Mouse (Mus musculus) kidney, embryonic 16.5 days (tissue): ENCODE measurements around the gene Rbm34. TPM values are rescaled to one million over a fixed set of nuclear protein-coding genes. Genes with fewer than 3 reads are reported as not detected.

Experiments used
- ATAC-seq: fragments of 200-750 bp; cut with Nextera tagmentation; 2 replicates; pipeline ENCODE4 v1.8.0; 2017; ENCODE audit warnings: moderate TSS enrichment; ENCODE audit not compliant: low FRiP score, low TSS enrichment
- H3K27ac ChIP-seq: fragments of 300-500 bp; sonication (generic); 2 replicates; pipeline ENCODE4 v1.5.1; 2014; ENCODE audit warnings: low read length
- H3K27me3 ChIP-seq: fragments of 300-500 bp; sonication (generic); 2 replicates; pipeline ENCODE4 v1.6.1; 2014; ENCODE audit warnings: low read length, control low read depth, mixed read lengths; ENCODE audit not compliant: insufficient read depth
- H3K36me3 ChIP-seq: fragments of 300-500 bp; sonication (generic); 2 replicates; pipeline ENCODE4 v1.6.1; 2014; ENCODE audit warnings: low read length, control low read depth, mixed read lengths; ENCODE audit not compliant: insufficient read depth
- H3K4me1 ChIP-seq: fragments of 300-500 bp; sonication (generic); 2 replicates; pipeline ENCODE4 v1.6.1; 2014; ENCODE audit warnings: low read length, control low read depth, mixed read lengths; ENCODE audit not compliant: insufficient read depth
- H3K4me2 ChIP-seq: fragments of 300-500 bp; sonication (generic); replicated peaks from 2 replicates; pipeline ENCODE4 v1.6.1; 2014; ENCODE audit warnings: low read depth, low read length
- H3K4me3 ChIP-seq: fragments of 300-500 bp; sonication (generic); 2 replicates; pipeline ENCODE4 v1.5.1; 2014; ENCODE audit warnings: mild to moderate bottlenecking, low read length
- H3K9ac ChIP-seq: fragments of 300-500 bp; sonication (generic); replicated peaks from 2 replicates; pipeline ENCODE4 v1.6.1; 2014; ENCODE audit warnings: low read length
- H3K9me3 ChIP-seq: fragments of 300-500 bp; sonication (generic); 2 replicates; pipeline ENCODE4 v1.6.1; 2016; ENCODE audit warnings: low read length, control low read depth
- WGBS: fragments of 180-500 bp; shearing (Covaris S2); extraction: QIAGEN DNeasy Blood & Tissue Kit; methylation state at CpG from one replicate; pipeline ENCODE4 v1.1.7; 2014; 5-methylcytosine and 5-hydroxymethylcytosine counted together
- polyA plus RNA-seq: library from polyadenylated mRNA; unstranded; fragments of >200 nt; fragmentation: Nextera tagmentation; extraction: Ambion mirVana; gene quantifications from 2 replicates; pipeline ENCODE4 v1.2.1, GENCODE M21; 2015

The Rbm34 gene
- polyA plus RNA-seq, 1 experiment from 2014 or later: 20.1 TPM

DNA sequence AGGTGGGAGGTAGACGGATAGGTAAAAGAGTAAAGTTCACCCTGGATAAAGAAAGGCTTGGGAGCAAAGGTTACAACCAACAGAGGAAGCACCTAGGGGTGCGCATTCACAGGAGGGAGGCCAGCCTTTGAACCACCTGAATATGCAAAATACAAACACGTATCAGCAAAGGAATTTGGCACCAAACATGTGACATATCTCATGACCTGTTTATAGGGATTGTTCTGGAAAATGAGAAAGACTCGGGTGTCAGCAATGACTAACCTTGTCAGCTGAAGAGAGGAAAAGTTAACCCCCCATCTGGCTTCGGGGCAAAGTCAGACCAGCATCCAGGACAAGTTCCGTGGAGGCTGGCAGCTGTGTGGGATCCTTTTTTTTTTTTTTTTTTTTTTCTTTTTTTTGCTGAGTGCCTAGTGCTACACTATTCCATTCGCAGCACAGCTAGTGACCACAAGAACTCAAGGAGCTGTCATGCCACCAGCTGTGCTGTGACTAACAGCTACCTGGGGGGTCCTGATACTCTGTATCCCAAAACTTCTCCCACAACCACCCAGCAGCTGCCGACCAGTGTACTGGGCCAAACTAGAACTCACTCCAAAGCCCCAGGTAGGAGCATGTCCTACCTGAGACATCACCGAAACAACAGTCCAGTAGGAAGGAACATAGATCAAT, 67.5 kb downstream of the Rbm34 start:
- Histone ChIP-seq H3K27me3 (no peaks in the 10 kb centered on the region), H3K36me3 (no peaks in the 10 kb centered on the region), H3K4me2 (no peak overlapping the region), H3K4me3 (no peak overlapping the region), H3K9me3 (no peaks in the 10 kb centered on the region), H3K27ac (no peak overlapping the region), H3K4me1 (peaks cover 10% of the 10 kb centered on the region; the same call in 1 of the 2 replicates), H3K9ac (no peak overlapping the region)
- no peak for ATAC-seq
- WGBS: 62% methylated on average over 9 of the region's 9 CpGs

DNA sequence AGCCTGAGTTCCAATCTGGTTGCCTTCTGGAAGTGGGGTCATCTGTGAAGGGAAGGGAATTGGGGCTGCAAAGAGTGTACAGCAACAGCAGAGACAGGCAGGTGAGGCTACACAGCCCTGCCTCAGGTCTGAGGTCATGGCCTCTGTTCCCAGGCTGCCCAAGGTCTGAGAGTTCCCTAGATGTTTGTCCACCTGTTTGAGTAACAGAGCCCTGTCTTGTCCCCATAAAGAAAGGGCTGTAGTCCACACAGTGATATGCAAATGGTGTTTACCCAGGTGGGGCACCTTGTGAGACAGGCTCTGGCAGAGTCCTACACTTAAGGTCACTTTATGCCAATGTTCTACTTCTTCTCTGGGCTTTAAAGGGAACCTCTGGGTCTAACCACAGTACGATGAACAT, 69.3 kb downstream of the Rbm34 start:
- 89% methylated on average over 1 of the region's 1 CpGs for WGBS
- Histone ChIP-seq H3K4me1 (peaks cover 3% of the 10 kb centered on the region; the same call in 1 of the 2 replicates), H3K9me3 (no peaks in the 10 kb centered on the region), H3K36me3 (no peaks in the 10 kb centered on the region), H3K4me2 (no peak overlapping the region), H3K4me3 (no peak overlapping the region), H3K9ac (no peak overlapping the region), H3K27ac (no peak overlapping the region), H3K27me3 (no peaks in the 10 kb centered on the region)
- ATAC-seq: no peak

- WGBS: 61% methylated on average over 2 of the region's 2 CpGs
- Histone ChIP-seq H3K27me3 (no peaks in the 10 kb centered on the region), H3K9me3 (no peaks in the 10 kb centered on the region), H3K27ac (no peak overlapping the region), H3K4me2 (no peak overlapping the region), H3K4me3 (no peak overlapping the region), H3K4me1 (peaks cover 3% of the 10 kb centered on the region; the same call in 1 of the 2 replicates), H3K9ac (no peak overlapping the region), H3K36me3 (no peaks in the 10 kb centered on the region)
- ATAC-seq: no peak
These were observed 69.8 kb downstream of the Rbm34 start for GRCm38 (mm10) chr8:126901049-126901448.

Other genes starting within 250 kb of the Rbm34 start
- 258 and 264 TPM in 2 replicates for gene Tomm20, start 25.2 kb downstream of the Rbm34 start, polyA plus RNA-seq
- 25.5 and 28.7 TPM in 2 replicates for gene Pard3, start 92.8 kb upstream of the Rbm34 start, polyA plus RNA-seq